Mouse (Mus musculus) ES-Bruce4 (cell line): Measurements from ENCODE around the gene Prpf40b.

Experiments
- CTCF ChIP-seq: IDR thresholded peaks from one replicate; pipeline ENCODE4 v1.8.1; 2011; ENCODE audit warnings: low read depth, low read length
- POLR2A ChIP-seq: IDR thresholded peaks from one replicate; pipeline ENCODE4 v1.8.1; 2011; ENCODE audit warnings: low read length; ENCODE audit not compliant: insufficient read depth

DNA sequence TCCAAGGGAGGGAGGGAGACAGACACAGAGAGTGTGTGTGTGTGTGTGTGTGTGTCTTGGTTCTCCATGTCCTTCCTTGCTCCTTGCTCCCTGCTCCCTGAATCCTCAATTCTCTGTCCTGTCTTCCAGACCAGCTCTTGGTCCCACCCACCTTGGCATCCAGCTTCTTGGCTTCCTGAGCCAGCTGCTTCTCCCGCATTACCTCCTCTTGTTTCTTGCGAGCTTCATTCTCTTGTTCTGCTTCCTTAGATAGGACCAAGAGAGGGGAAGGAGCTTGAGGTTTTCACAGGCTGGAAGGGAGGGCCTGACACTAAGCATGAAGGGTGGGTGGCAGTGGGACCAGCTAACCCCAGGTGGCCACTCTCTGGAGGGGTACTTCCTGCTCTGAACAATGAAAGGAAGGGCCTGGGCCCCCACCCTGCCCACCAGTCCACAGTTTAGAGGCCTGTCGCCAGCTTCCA lies 24.6 kb downstream of the Prpf40b start:
- no peak for TF ChIP-seq CTCF
- TF ChIP-seq POLR2A, result no peak
